Mouse (Mus musculus): ENCODE results near the gene Hsdl2.

- TF ChIP-seq CTCF (IDR thresholded peaks at IDR 0.05; ENCODE audit: low read depth, low read length) (no peak), GATA1 (IDR thresholded peaks at IDR 0.05; ENCODE audit: borderline replicate concordance, low read length) (no peak), POLR2AphosphoS5 (IDR thresholded peaks at IDR 0.05; ENCODE audit: insufficient replicate concordance, low read depth, low read length) (no peak), GATA2 (IDR thresholded peaks at IDR 0.05; ENCODE audit: borderline replicate concordance, low read depth, low read length) (no peak), TAL1 (conservative IDR thresholded peaks at IDR 0.05; ENCODE audit: low read depth, low read length) (no peak)
Measured at GRCm38 (mm10) chr4:59629076-59629874, 47.9 kb downstream of the Hsdl2 start.
